ENCODE assay signal across 8 mouse cellular contexts in the genomic region with DNA sequence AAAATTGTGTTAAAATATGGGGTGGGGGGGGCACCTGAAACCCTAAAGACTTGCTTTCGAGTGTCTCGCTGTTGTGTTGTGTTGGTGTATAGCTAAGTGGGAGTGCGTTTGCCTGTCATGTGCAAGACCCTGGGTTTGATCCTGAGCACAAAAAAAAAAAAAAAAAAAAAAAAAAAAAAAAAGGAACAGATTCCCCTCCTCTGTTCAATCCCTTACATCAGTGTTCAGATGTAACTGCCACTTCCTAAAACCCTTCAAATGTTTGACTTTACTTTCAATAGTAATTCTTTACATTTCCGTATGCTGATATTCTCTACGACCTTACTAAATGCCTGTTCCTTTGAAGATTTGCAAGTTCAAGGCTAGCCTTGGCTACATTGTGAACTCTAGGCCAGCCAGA. TPM values are rescaled to one million over a fixed set of nuclear protein-coding genes. Genes with fewer than 3 reads are reported as not detected.
DNase-seq lines count a peak whose midpoint lies in the region; ATAC-seq and TF ChIP-seq lines count a peak whose summit lies in the region.

No protein-coding gene starts in this region.

- 64% methylated on average over 5 of the region's 5 CpGs for WGBS in heart, embryonic 11.5 days (ENCODE audit: insufficient replicate concordance)
- WGBS in heart, embryonic 16.5 days = 76% methylated on average over 5 of the region's 5 CpGs
- 59% methylated on average over 5 of the region's 5 CpGs for WGBS in liver, postnatal 0 days (ENCODE audit: insufficient replicate concordance)

- peak overlapping the region; percentile 66 for H3K4me2 ChIP-seq in heart, embryonic 11.5 days
- peak overlapping the region; percentile 79 for H3K4me2 ChIP-seq in heart, embryonic 16.5 days (ENCODE audit: low read depth, low read length)
- H3K4me2 ChIP-seq in liver, postnatal 0 days (ENCODE audit: low read depth, low read length) = peak overlapping the region; percentile 85

- peak overlapping the region; percentile 90 for H3K9ac ChIP-seq in heart, embryonic 11.5 days (ENCODE audit: low read depth, low read length)
- peak overlapping the region; percentile 77 for H3K9ac ChIP-seq in ES-Bruce4 (ENCODE audit: low read depth, poor library complexity, severe bottlenecking)
- H3K9ac ChIP-seq in heart, embryonic 16.5 days (ENCODE audit: low read length) = peak overlapping the region; percentile 94
- H3K9ac ChIP-seq in liver, postnatal 0 days (replicated peaks) = peak overlapping the region; percentile 91; the same call in 1 of the 2 replicates

- H3K27ac ChIP-seq in heart, embryonic 11.5 days (ENCODE audit: low read depth, low read length) = no peak overlapping the region
- no peak overlapping the region for H3K27ac ChIP-seq in ES-Bruce4 (ENCODE audit: insufficient read depth, low read length)
- no peak overlapping the region for H3K27ac ChIP-seq in heart, embryonic 16.5 days (ENCODE audit: low read length)
- peak overlapping the region; percentile 87; the same call in 1 of the 2 replicates for H3K27ac ChIP-seq in liver, postnatal 0 days (ENCODE audit: low read depth)

- peaks cover 11% of the 10 kb centered on the region for H3K4me1 ChIP-seq in heart, embryonic 11.5 days (ENCODE audit: control insufficient read depth, insufficient read depth, low read length)
- no peaks in the 10 kb centered on the region for H3K4me1 ChIP-seq in ES-Bruce4 (ENCODE audit: control insufficient read depth, insufficient read depth, low read length)
- peaks cover 14% of the 10 kb centered on the region for H3K4me1 ChIP-seq in heart, embryonic 16.5 days (ENCODE audit: control insufficient read depth, insufficient read depth, low read length)
- H3K4me1 ChIP-seq in liver, postnatal 0 days (ENCODE audit: insufficient read depth) = peaks cover 12% of the 10 kb centered on the region

- H3K27me3 ChIP-seq in heart, embryonic 11.5 days (ENCODE audit: control insufficient read depth, insufficient read depth, low read length) = no peaks in the 10 kb centered on the region
- no peaks in the 10 kb centered on the region for H3K27me3 ChIP-seq in ES-Bruce4 (ENCODE audit: control insufficient read depth, insufficient read depth, low read length, poor library complexity, severe bottlenecking)
- no peaks in the 10 kb centered on the region for H3K27me3 ChIP-seq in heart, embryonic 16.5 days (ENCODE audit: control insufficient read depth, insufficient read depth, low read length)
- H3K27me3 ChIP-seq in liver, postnatal 0 days (ENCODE audit: insufficient read depth, low read length) = no peaks in the 10 kb centered on the region

- H3K4me3 ChIP-seq in heart, embryonic 11.5 days (ENCODE audit: low read depth, low read length) = peak overlapping the region; percentile 97
- H3K4me3 ChIP-seq in ES-Bruce4 (ENCODE audit: low read depth, low read length) = peak overlapping the region; percentile 63
- H3K4me3 ChIP-seq in heart, embryonic 16.5 days (ENCODE audit: low read length) = peak overlapping the region; percentile 99
- H3K4me3 ChIP-seq in liver, postnatal 0 days (ENCODE audit: low read depth, low read length) = peak overlapping the region; percentile 94

- no peak for TF ChIP-seq CTCF in ES-Bruce4 (IDR thresholded peaks at IDR 0.05; ENCODE audit: low read depth, low read length)
- TF ChIP-seq CTCF in liver, postnatal 0 days (IDR thresholded peaks at IDR 0.05; ENCODE audit: low read depth) = no peak

- DNase-seq in heart, adult 18-20 months = no peak
- no peak for DNase-seq in liver, postnatal 0 days
- DNase-seq in gastrocnemius, postnatal 25 days = no peak
- DNase-seq in adrenal gland, postnatal 14 days = no peak
- no peak for DNase-seq in left cerebral cortex, adult 18-20 months (ENCODE audit: low spot score in 2 of 2)

- TF ChIP-seq EP300 in ES-Bruce4 (IDR thresholded peaks at IDR 0.05; ENCODE audit: insufficient read depth, low read depth, low read length) = no peak
- TF ChIP-seq EP300 in liver, postnatal 0 days (IDR thresholded peaks at IDR 0.05; ENCODE audit: low read depth) = no peak

- H3K36me3 ChIP-seq in heart, embryonic 11.5 days (ENCODE audit: control insufficient read depth, insufficient read depth, low read length) = no peaks in the 10 kb centered on the region; the same call in 1 of the 2 replicates
- H3K36me3 ChIP-seq in ES-Bruce4 (ENCODE audit: control insufficient read depth, insufficient read depth, low read length, poor library complexity, severe bottlenecking) = no peaks in the 10 kb centered on the region
- H3K36me3 ChIP-seq in heart, embryonic 16.5 days (ENCODE audit: control insufficient read depth, insufficient read depth) = no peaks in the 10 kb centered on the region
- H3K36me3 ChIP-seq in liver, postnatal 0 days (replicated peaks; ENCODE audit: insufficient read depth, low read length) = 0 out of 2 replicates have a peak, but pooled peaks cover 5% of the 10 kb centered on the region

- no peak for TF ChIP-seq POLR2A in ES-Bruce4 (IDR thresholded peaks at IDR 0.05; ENCODE audit: insufficient read depth, low read length)

- no peak for ATAC-seq in heart, embryonic 11.5 days (replicated peaks; ENCODE audit: insufficient number of reproducible peaks, low FRiP score, low TSS enrichment)
- no peak for ATAC-seq in heart, embryonic 16.5 days (replicated peaks; ENCODE audit: extremely low read depth, insufficient read depth, low FRiP score)
- no peak for ATAC-seq in liver, postnatal 0 days

- no peaks in the 10 kb centered on the region for H3K9me3 ChIP-seq in heart, embryonic 11.5 days (replicated peaks; ENCODE audit: control insufficient read depth, low read length)
- H3K9me3 ChIP-seq in ES-Bruce4 (replicated peaks; ENCODE audit: control insufficient read depth, insufficient read depth, low read length, poor library complexity, severe bottlenecking) = no peaks in the 10 kb centered on the region
- no peaks in the 10 kb centered on the region for H3K9me3 ChIP-seq in heart, embryonic 16.5 days (replicated peaks; ENCODE audit: control insufficient read depth, low read length)
- no peaks in the 10 kb centered on the region for H3K9me3 ChIP-seq in liver, postnatal 0 days (ENCODE audit: low read length)

RNA-seq across cellular contexts. Expression of gene Mfap3, which starts 0.8 kb away (rescaled TPM):
- 32.7 and 37.9 TPM in 2 replicates for polyA plus RNA-seq in heart, embryonic 11.5 days (2014; fragmentation: Nextera tagmentation; extraction: Ambion mirVana)
- 10 to 100 TPM; 10.4 to 12.6 TPM for total RNA-seq in heart, adult 18-20 months (2021)
- 63.0 and 73.5 TPM in 2 replicates for polyA plus RNA-seq in ES-Bruce4 (2011; ENCODE audit: insufficient read depth, insufficient read length, low read depth, missing spikeins)
- polyA plus RNA-seq in heart, embryonic 16.5 days (2015; fragmentation: Nextera tagmentation; extraction: Ambion mirVana) = 28.4 and 32.1 TPM in 2 replicates
- polyA plus RNA-seq in liver, postnatal 0 days (2015; fragmentation: Nextera tagmentation; extraction: Ambion mirVana) = 11.7 and 13.6 TPM in 2 replicates
- 1 to 10 TPM; 7.2 to 9.1 TPM for total RNA-seq in gastrocnemius, postnatal 25 days (2021)
- total RNA-seq in adrenal gland, postnatal 14 days (2021) = 29.5 and 36.4 TPM in 2 replicates
- total RNA-seq in left cerebral cortex, adult 18-20 months (2021) = 10 to 100 TPM; 24.6 to 29.3 TPM

RNA-seq across cellular contexts. Expression of gene Fam114a2, which starts 0.9 kb away (rescaled TPM):
- polyA plus RNA-seq in heart, embryonic 11.5 days (2014; fragmentation: Nextera tagmentation; extraction: Ambion mirVana) = 49.4 and 50.4 TPM in 2 replicates
- 10 to 100 TPM; 40.2 to 40.9 TPM for total RNA-seq in heart, adult 18-20 months (2021)
- 84.7 and 95.2 TPM in 2 replicates for polyA plus RNA-seq in ES-Bruce4 (2011; ENCODE audit: insufficient read depth, insufficient read length, low read depth, missing spikeins)
- 65.3 and 68.4 TPM in 2 replicates for polyA plus RNA-seq in heart, embryonic 16.5 days (2015; fragmentation: Nextera tagmentation; extraction: Ambion mirVana)
- polyA plus RNA-seq in liver, postnatal 0 days (2015; fragmentation: Nextera tagmentation; extraction: Ambion mirVana) = 22.7 and 22.9 TPM in 2 replicates
- total RNA-seq in gastrocnemius, postnatal 25 days (2021) = 10 to 100 TPM; 45.8 to 46.8 TPM
- total RNA-seq in adrenal gland, postnatal 14 days (2021) = 52.8 and 57.8 TPM in 2 replicates
- total RNA-seq in left cerebral cortex, adult 18-20 months (2021) = 10 to 100 TPM; 31.8 to 33.1 TPM
